Mouse (Mus musculus): ENCODE data around the gene Olfr1018.

GRCm38 (mm10) chr2:85845383-85845782 lies 27.1 kb downstream of the Olfr1018 start, which contains the start of gene Olfr1019:
- TF ChIP-seq CTCF (IDR thresholded peaks at IDR 0.05; ENCODE audit: low read depth) = no peak
- TF ChIP-seq EP300 (IDR thresholded peaks at IDR 0.05; ENCODE audit: low read depth) = no peak

Data from liver, postnatal 0 days (tissue).